Mouse (Mus musculus): ENCODE results near the gene Bend5.

GRCm38 (mm10) chr4:111383101-111383500 lies 31.7 kb upstream of the Bend5 start:
- TF ChIP-seq ZNF384 (IDR thresholded peaks at IDR 0.05; ENCODE audit: low read depth, low read length) (no peak), MEF2A (IDR thresholded peaks at IDR 0.05; ENCODE audit: extremely low read depth, insufficient replicate concordance, low read depth, low read length, poor library complexity, severe bottlenecking) (no peak), ZKSCAN1 (IDR thresholded peaks at IDR 0.05; ENCODE audit: low read depth, low read length) (no peak), MAX (IDR thresholded peaks at IDR 0.05; ENCODE audit: low read length) (no peak), CTCF (IDR thresholded peaks at IDR 0.05 in 2 of 3, conservative IDR thresholded peaks at IDR 0.05 in 1 of 3; ENCODE audit: control insufficient read depth in 1 of 3, insufficient read depth in 1 of 3, low read depth in 2 of 3, low read length in 3 of 3, poor library complexity in 1 of 3, severe bottlenecking in 1 of 3) (no peak), POLR2A (IDR thresholded peaks at IDR 0.05; ENCODE audit: control insufficient read depth in 1 of 2, insufficient read depth in 1 of 2, low read depth in 1 of 2, low read length in 2 of 2, poor library complexity in 1 of 2) (no peak), JUND (IDR thresholded peaks at IDR 0.05; ENCODE audit: low read depth, low read length) (no peak), EP300 (IDR thresholded peaks at IDR 0.05; ENCODE audit: low read depth in 1 of 2, low read length in 2 of 2) (no peak), NRF1 (IDR thresholded peaks at IDR 0.05; ENCODE audit: insufficient read depth, low read depth, low read length, poor library complexity, severe bottlenecking) (no peak), KAT2A (conservative IDR thresholded peaks at IDR 0.05; ENCODE audit: low read depth, low read length) (no peak), E2F4 (IDR thresholded peaks at IDR 0.05; ENCODE audit: borderline replicate concordance, low read depth, low read length) (no peak), CHD1 (IDR thresholded peaks at IDR 0.05; ENCODE audit: low read depth, low read length) (no peak)
